Mouse (Mus musculus) left cerebral cortex, adult 11 months (tissue): Measurements from ENCODE around the gene Ssbp4.

Experiments
- DNase-seq: peaks from one replicate; pipeline ENCODE4 v3.0.0; 2022; ENCODE audit warnings: low spot score

Ssbp4 gene

GRCm38 (mm10) chr8:70630532-70631381 is 22.1 kb upstream of the Ssbp4 start:
- DNase-seq = no peak

- peak; percentile 88 for DNase-seq
Observed at GRCm38 (mm10) chr8:70629574-70630531, 21.2 kb upstream of the Ssbp4 start.

GRCm38 (mm10) chr8:70628986-70629490 is 20.4 kb upstream of the Ssbp4 start:
- no peak for DNase-seq

- no peak for DNase-seq
Observed at GRCm38 (mm10) chr8:70627041-70627440, 18.4 kb upstream of the Ssbp4 start.

GRCm38 (mm10) chr8:70625104-70625503 is 16.4 kb upstream of the Ssbp4 start:
- no peak for DNase-seq

- no peak for DNase-seq
Observed at GRCm38 (mm10) chr8:70622220-70622619, 13.5 kb upstream of the Ssbp4 start.

- no peak for DNase-seq
Observed at GRCm38 (mm10) chr8:70618888-70619334, 10.2 kb upstream of the Ssbp4 start.

GRCm38 (mm10) chr8:70617985-70618384 is 9.3 kb upstream of the Ssbp4 start:
- no peak for DNase-seq

GRCm38 (mm10) chr8:70616645-70617044 is 8.0 kb upstream of the Ssbp4 start:
- DNase-seq = no peak

- DNase-seq = no peak
Observed at GRCm38 (mm10) chr8:70615894-70616293, 7.2 kb upstream of the Ssbp4 start, which contains the start of gene Lrrc25. Gene Lrrc25 (plus strand): TSS chr8:70616155.

GRCm38 (mm10) chr8:70615281-70615680 is 6.6 kb upstream of the Ssbp4 start:
- DNase-seq = no peak

- DNase-seq = no peak
Observed at GRCm38 (mm10) chr8:70614469-70614868, 5.8 kb upstream of the Ssbp4 start.

- no peak for DNase-seq
Observed at GRCm38 (mm10) chr8:70613763-70614162, 5.1 kb upstream of the Ssbp4 start.

- no peak for DNase-seq
Observed at GRCm38 (mm10) chr8:70611849-70612248, 3.2 kb upstream of the Ssbp4 start.

- DNase-seq = no peak
Observed at GRCm38 (mm10) chr8:70610796-70611771, 2.4 kb upstream of the Ssbp4 start.

GRCm38 (mm10) chr8:70609849-70610795 is 1.4 kb upstream of the Ssbp4 start:
- DNase-seq = peak; percentile 86

GRCm38 (mm10) chr8:70609368-70609848 is 736 bp upstream of the Ssbp4 start:
- DNase-seq = no peak

GRCm38 (mm10) chr8:70607898-70608748 is 549 bp downstream of the Ssbp4 start:
- no peak for DNase-seq

- no peak for DNase-seq
Observed at GRCm38 (mm10) chr8:70607603-70607897, 1.1 kb downstream of the Ssbp4 start.
